Mouse (Mus musculus) lung, embryonic 15.5 days (tissue): ENCODE results near the gene Pml. TPM values are rescaled to one million over a fixed set of nuclear protein-coding genes. Genes with fewer than 3 reads are reported as not detected.
A peak's percentile ranks its signal among the peaks of the same experiment; 100 is the strongest.

Experiments
- ATAC-seq: fragments of 200-750 bp; cut with Nextera tagmentation; 2 replicates; pipeline ENCODE4 v1.8.0; 2017; ENCODE audit warnings: moderate number of reproducible peaks, borderline replicate concordance; ENCODE audit not compliant: low FRiP score, low TSS enrichment; ENCODE audit errors: extremely low read depth
- H3K27ac ChIP-seq: fragments of 300-500 bp; sonication (generic); 2 replicates; pipeline ENCODE4 v1.5.1; 2015; ENCODE audit warnings: moderate library complexity, mild to moderate bottlenecking, inconsistent platforms
- H3K27me3 ChIP-seq: fragments of 300-500 bp; sonication (generic); 2 replicates; pipeline ENCODE4 v1.6.1; 2015; ENCODE audit warnings: inconsistent platforms
- H3K36me3 ChIP-seq: fragments of 300-500 bp; sonication (generic); 2 replicates; pipeline ENCODE4 v1.6.1; 2015; ENCODE audit warnings: inconsistent platforms
- H3K4me1 ChIP-seq: fragments of 300-500 bp; sonication (generic); 2 replicates; pipeline ENCODE4 v1.6.1; 2015; ENCODE audit warnings: inconsistent platforms
- H3K4me2 ChIP-seq: fragments of 300-500 bp; sonication (generic); 2 replicates; pipeline ENCODE4 v1.6.1; 2015; ENCODE audit warnings: inconsistent platforms, mild to moderate bottlenecking, moderate library complexity
- H3K4me3 ChIP-seq: fragments of 300-500 bp; sonication (generic); 2 replicates; pipeline ENCODE4 v1.5.1; 2015; ENCODE audit warnings: mild to moderate bottlenecking, inconsistent platforms
- H3K9ac ChIP-seq: fragments of 300-500 bp; sonication (generic); 2 replicates; pipeline ENCODE4 v1.6.1; 2015; ENCODE audit warnings: inconsistent platforms
- H3K9me3 ChIP-seq: fragments of 300-500 bp; sonication (generic); 2 replicates; pipeline ENCODE4 v1.6.1; 2016; ENCODE audit warnings: inconsistent platforms
- WGBS: fragments of 180-500 bp; shearing (Covaris S2); methylation state at CpG from one replicate; pipeline ENCODE4 v1.1.7; 2015; 5-methylcytosine and 5-hydroxymethylcytosine counted together
- polyA plus RNA-seq: library from polyadenylated mRNA; unstranded; fragments of >200 nt; fragmentation: Nextera tagmentation; extraction: Ambion mirVana; gene quantifications from 2 replicates; pipeline ENCODE4 v1.2.1, GENCODE M21; 2015

Pml gene
- polyA plus RNA-seq, 1 experiment from 2014 or later, result 20.2 TPM

DNA sequence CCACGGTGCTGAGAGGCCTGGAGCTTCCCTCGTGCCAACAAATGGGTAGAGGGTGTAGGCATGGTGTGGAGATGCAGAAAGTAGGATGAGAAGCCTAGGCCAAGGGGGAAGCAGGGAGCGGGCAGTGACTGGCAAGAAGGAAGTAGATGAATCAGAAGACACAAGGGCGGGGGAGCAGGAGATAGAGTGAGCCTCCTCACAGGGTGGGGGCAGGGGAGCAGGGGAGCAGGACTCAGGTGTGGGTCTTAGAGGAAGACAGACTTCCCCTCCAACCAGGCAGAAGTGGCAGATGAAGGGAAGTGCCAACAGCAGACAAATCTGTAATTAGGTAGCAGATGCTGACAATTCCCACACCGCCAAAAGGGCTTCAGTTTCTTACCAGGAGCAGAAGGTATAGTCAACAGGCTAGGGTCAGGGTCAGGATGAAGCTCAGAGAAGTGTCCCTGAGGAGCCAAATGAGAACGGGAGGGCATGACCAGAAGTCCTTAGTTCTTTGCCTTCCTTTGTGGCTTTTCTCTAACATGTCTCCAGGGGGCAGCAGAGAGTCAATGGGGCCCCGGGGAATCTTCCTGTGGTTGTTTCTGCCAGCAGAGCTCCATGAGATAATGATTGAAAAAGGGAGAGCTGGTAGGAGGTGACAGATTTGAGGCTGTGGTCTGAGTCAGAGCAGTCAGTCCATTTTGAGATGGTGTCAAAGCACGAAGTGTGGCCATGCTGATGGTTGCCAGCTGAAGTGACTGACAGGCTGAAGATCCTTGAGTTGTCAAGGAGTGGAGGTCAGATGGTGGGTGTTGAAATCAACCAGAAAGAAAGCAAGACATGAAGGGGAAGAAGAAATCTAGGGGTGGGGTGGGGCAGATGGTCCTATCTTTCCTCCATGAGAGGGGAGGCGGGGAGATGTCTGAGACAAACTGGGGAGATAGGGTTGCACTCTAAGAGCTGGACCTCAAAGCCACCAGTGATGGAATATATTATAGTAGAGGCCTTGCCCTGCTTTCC lies 23.4 kb downstream of the Pml start:
- no peak for ATAC-seq
- no peak overlapping the region for H3K4me3 ChIP-seq
- WGBS, result 62% methylated on average over 9 of the region's 9 CpGs
- no peak overlapping the region for H3K27ac ChIP-seq
- no peaks in the 10 kb centered on the region for H3K9me3 ChIP-seq
- H3K4me1 ChIP-seq, result no peaks in the 10 kb centered on the region
- H3K9ac ChIP-seq, result no peak overlapping the region
- no peaks in the 10 kb centered on the region for H3K27me3 ChIP-seq
- H3K36me3 ChIP-seq, result peaks cover 59% of the 10 kb centered on the region
- no peak overlapping the region for H3K4me2 ChIP-seq

DNA sequence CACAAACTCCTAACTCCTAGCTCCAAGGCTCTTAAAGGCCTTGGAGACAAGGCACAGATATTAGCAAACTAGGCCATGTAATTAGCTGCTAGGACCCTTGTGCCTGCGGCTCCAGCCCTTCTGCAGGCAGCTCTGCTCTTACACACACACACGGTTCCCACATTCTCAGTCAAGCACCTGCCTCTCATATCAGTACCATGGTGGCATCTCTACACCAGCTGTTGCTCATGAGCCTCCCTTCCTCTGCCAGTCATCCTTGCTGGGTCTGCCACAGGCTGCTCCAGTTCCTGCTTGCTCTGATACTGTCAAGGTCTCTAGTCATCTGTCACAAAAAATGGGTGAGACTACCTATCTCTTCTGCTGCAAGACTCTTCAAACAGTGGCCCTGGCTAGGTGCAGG lies 25.2 kb downstream of the Pml start:
- Histone ChIP-seq H3K36me3 (peaks cover 47% of the 10 kb centered on the region), H3K4me1 (no peaks in the 10 kb centered on the region), H3K27me3 (no peaks in the 10 kb centered on the region), H3K4me3 (no peak overlapping the region), H3K9me3 (no peaks in the 10 kb centered on the region), H3K9ac (no peak overlapping the region), H3K4me2 (no peak overlapping the region), H3K27ac (no peak overlapping the region)
- 84% methylated on average over 2 of the region's 2 CpGs for WGBS
- ATAC-seq, result no peak

DNA sequence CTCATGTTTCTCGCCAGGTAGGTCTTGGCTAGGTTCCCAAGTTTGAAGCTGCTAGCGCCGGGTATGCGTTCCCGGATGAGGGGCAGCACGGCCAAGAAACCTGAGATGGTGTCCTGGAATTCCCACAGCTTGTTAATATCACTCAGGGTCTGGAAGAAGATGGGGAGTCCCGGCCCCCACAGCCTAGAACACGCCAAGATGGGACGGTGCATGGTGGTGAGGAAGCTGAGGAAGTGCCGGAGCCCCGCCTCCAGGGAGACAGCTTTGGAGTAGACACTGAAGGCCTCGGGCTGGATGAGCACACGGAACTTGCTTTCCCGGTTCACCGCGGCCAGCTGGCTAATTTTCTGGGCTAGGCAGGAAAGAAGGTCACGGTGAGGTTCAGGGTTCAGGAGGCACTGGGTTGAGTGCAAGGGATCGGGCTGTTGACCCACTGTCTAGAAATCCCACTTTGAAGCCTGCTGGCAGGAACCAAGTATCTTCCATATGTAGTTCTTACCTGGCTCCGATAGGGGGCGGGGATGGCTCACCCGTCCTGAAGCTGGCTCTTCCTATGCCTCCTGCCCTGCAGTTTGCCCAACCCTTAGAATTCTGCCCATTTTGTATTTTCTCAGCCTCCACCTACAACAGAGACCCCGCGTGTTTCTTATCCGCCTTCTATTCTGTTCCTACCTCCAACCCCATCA lies 29.2 kb downstream of the Pml start:
- Histone ChIP-seq H3K27me3 (no peaks in the 10 kb centered on the region), H3K4me2 (no peak overlapping the region), H3K4me3 (no peak overlapping the region), H3K9ac (no peak overlapping the region), H3K9me3 (no peaks in the 10 kb centered on the region), H3K36me3 (peaks cover 21% of the 10 kb centered on the region; the same call in 1 of the 2 replicates), H3K27ac (no peak overlapping the region), H3K4me1 (no peaks in the 10 kb centered on the region)
- ATAC-seq, result no peak
- 61% methylated on average over 24 of the region's 24 CpGs for WGBS

DNA sequence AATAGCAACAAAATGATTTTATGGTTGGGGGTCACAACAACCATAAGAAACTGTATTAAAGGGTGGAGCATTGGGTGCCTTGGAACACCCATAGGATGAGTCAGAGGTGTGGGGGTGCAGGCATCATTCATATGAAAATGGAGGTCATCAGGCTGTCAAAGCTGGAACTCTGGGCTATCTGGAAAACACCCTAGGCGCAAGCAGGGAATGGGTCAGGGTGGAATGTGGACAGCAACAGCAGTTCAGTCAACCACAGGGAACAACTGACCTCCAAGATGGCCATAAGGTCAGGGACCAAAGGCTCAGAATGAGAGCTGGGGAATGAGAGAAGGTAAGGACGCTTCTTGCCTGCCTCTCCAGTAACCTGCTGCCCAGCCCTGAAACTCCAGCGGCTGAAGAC lies 31.0 kb downstream of the Pml start:
- Histone ChIP-seq H3K27ac (no peak overlapping the region), H3K4me1 (peaks cover 17% of the 10 kb centered on the region), H3K9me3 (no peaks in the 10 kb centered on the region), H3K9ac (no peak overlapping the region), H3K4me3 (no peak overlapping the region), H3K36me3 (peaks cover 14% of the 10 kb centered on the region; the same call in 1 of the 2 replicates), H3K27me3 (no peaks in the 10 kb centered on the region), H3K4me2 (no peak overlapping the region)
- 87% methylated on average over 3 of the region's 3 CpGs for WGBS
- no peak for ATAC-seq

DNA sequence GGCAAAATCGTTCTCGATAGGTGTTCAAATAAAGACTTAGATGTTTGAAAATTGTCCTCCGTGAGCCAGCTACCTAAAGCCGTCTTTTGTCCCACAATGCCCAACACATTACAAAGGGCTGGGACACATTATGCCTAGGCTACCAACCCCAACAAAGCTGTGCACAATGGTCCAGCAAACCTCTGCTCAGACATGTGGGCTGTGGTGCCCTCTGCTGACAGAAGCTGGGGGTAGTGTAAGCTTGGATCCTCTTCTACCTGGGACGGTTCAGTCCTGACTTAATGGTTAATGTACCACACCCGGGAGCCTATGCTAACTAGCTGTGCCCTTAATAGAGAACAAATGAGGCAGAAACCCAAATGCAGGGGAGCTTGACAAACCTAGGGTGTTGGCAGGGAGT lies 33.2 kb downstream of the Pml start:
- no peak overlapping the region for H3K4me3 ChIP-seq
- H3K9me3 ChIP-seq, result no peaks in the 10 kb centered on the region
- no peaks in the 10 kb centered on the region for H3K27me3 ChIP-seq
- ATAC-seq, result no peak
- peaks cover 4% of the 10 kb centered on the region; the same call in 1 of the 2 replicates for H3K36me3 ChIP-seq
- 54% methylated on average over 6 of the region's 6 CpGs for WGBS
- H3K4me2 ChIP-seq, result no peak overlapping the region
- no peak overlapping the region for H3K9ac ChIP-seq
- H3K4me1 ChIP-seq, result peaks cover 17% of the 10 kb centered on the region
- no peak overlapping the region for H3K27ac ChIP-seq

DNA sequence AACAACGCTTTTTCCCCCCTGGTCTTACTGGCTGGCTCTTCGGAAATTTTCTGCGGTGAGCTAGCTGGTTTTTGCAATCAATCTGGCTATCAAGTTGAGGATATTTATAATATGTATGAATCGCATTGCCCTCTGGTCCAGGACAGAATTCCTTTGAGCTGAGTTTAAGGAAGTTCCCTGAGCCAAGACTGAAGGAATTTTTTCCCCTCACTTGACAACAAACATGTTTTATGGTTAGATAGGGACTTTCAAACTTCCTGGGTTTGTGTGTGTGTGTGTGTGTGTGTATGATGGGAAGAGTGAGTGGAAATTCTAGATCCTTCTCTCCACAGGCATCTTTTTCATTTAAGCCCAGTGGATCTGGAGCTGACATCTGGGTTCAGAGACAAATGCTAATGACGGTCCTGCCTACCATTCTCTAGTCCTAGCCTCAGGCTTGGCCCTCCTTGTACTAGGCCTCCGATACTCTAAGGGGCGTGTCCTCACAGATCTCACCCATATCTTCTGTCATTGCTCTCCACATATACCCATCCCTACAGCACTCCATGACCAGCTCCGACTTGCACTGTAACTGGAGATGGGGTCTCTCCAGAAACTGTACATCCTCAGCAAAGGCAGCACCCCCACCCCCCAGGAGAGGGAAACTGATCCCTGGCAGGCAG lies 34.9 kb downstream of the Pml start:
- WGBS, result 36% methylated on average over 8 of the region's 8 CpGs
- Histone ChIP-seq H3K9ac (no peak overlapping the region), H3K36me3 (peaks cover under 1% of the 10 kb centered on the region; the same call in 1 of the 2 replicates), H3K9me3 (no peaks in the 10 kb centered on the region), H3K4me3 (no peak overlapping the region), H3K4me2 (no peak overlapping the region), H3K27me3 (no peaks in the 10 kb centered on the region), H3K27ac (0 out of 2 replicates have a peak overlapping the region, but pooled peaks have one; percentile 29), H3K4me1 (peaks cover 17% of the 10 kb centered on the region)
- peak; percentile 43; the same call in 1 of the 2 replicates for ATAC-seq

DNA sequence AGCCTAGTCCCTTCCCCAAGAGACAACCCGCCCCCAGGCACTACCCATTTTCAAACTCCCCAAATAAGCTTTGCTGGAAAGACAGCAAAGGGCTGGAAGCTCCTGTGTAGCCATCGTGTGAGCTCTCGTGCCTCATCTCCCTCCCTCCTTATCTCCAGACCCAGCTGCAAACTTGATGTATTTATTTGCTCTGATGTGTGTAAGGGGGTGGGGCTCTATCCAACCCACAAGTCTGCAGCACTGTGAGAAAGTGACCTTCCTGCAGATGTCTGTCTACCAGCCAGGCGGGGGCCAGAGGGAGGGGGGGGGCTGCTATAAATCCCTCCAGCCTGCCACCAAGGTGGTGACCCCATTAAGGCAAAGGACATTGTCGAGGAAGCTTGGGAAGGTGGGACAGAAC lies 35.7 kb downstream of the Pml start:
- H3K36me3 ChIP-seq, result no peaks in the 10 kb centered on the region
- peaks cover 17% of the 10 kb centered on the region for H3K4me1 ChIP-seq
- ATAC-seq, result peak; percentile 58; the same call in 1 of the 2 replicates
- H3K9me3 ChIP-seq, result no peaks in the 10 kb centered on the region
- no peak overlapping the region for H3K9ac ChIP-seq
- H3K27me3 ChIP-seq, result no peaks in the 10 kb centered on the region
- H3K27ac ChIP-seq, result no peak overlapping the region
- H3K4me2 ChIP-seq, result no peak overlapping the region
- H3K4me3 ChIP-seq, result no peak overlapping the region
- 11% methylated on average over 5 of the region's 5 CpGs for WGBS

DNA sequence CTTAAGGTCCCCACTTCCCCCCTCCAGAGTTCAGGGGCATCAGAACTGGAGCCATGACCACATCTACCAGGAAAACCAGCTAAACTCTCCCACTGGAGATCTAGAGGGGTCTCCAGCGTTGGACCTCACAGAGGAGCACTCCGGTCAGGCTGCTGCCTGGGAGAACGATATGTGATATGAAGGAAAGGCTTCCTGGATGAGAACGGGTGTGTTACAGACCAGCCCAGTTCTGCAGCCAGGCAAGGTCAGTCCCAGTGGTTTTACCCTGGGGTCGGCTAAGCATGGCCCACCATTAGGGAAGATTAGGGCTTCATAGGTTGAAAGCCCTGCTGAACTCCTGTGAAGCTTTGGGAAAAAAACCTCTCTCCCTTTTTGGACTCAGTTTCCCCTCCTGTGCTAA lies 36.2 kb downstream of the Pml start:
- H3K4me1 ChIP-seq, result peaks cover 17% of the 10 kb centered on the region
- no peak overlapping the region for H3K9ac ChIP-seq
- no peak overlapping the region for H3K4me2 ChIP-seq
- H3K27ac ChIP-seq, result no peak overlapping the region
- no peaks in the 10 kb centered on the region for H3K9me3 ChIP-seq
- H3K27me3 ChIP-seq, result no peaks in the 10 kb centered on the region
- ATAC-seq, result no peak
- H3K4me3 ChIP-seq, result no peak overlapping the region
- no peaks in the 10 kb centered on the region for H3K36me3 ChIP-seq
- 43% methylated on average over 5 of the region's 5 CpGs for WGBS

DNA sequence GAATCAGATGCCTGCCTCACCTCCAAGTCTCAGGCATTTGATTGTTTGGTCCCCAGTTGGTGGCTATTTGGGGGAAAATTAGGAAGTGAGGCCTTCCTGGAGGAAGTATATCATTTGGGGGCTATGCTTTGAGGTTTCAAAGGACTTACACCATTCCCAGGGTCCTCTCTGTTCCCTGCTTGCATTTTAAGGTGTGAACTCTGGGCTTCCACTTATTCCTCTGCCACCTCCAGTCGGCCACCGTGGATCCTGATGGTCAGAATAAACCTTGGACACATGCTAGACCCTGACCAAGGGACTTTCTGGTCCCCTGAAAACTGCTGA lies 39.3 kb downstream of the Pml start:
- no peak for ATAC-seq
- no peak overlapping the region for H3K4me2 ChIP-seq
- no peak overlapping the region for H3K27ac ChIP-seq
- no peaks in the 10 kb centered on the region for H3K9me3 ChIP-seq
- no peak overlapping the region for H3K4me3 ChIP-seq
- H3K9ac ChIP-seq, result no peak overlapping the region
- H3K27me3 ChIP-seq, result peaks cover 14% of the 10 kb centered on the region; the same call in 1 of the 2 replicates
- peaks cover 17% of the 10 kb centered on the region for H3K4me1 ChIP-seq
- WGBS, result 61% methylated on average over 2 of the region's 2 CpGs
- H3K36me3 ChIP-seq, result no peaks in the 10 kb centered on the region

DNA sequence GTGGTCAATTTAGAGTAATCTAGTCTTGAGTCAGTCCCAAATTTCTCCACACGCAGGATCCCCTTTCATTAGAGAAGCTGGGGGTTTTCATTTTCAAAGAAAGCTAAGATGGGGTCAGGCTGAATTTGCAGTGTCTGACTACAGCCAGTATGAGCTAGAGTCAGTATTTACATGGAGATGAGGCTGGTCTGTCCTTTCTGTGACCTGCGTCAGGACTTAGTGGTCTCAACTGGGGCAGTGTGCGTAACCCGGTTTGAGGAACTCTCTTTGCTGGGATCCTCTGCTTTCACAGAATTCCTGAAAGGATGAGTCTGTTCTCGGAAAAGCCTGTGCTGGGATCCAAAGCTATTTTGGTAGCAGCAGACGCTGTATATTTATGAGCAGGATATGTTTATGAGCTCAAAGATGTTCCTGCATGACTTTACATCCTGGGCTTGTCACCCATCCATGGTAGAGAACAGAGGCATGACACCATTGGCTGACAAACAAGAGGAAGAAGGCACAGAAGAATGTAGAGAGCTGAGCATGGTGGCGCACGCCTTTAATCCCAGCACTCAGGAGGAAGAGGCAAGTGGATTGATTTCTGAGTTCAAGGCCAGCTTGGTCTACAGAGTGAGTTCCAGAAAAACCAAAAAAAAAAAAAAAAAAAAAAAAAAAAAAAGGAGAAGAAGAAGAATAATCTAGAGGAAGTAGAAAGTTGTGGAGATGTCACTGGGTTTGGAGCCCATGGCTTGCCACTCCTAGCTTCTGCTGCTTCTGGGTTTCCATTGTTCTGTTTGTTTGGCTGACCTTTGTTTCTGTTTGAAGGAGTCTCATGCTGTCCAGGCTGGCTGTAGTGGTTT lies 39.9 kb downstream of the Pml start:
- Histone ChIP-seq H3K4me1 (peaks cover 11% of the 10 kb centered on the region), H3K36me3 (no peaks in the 10 kb centered on the region), H3K4me3 (no peak overlapping the region), H3K9me3 (no peaks in the 10 kb centered on the region), H3K27me3 (peaks cover 14% of the 10 kb centered on the region; the same call in 1 of the 2 replicates), H3K4me2 (no peak overlapping the region), H3K27ac (no peak overlapping the region), H3K9ac (no peak overlapping the region)
- no peak for ATAC-seq
- 66% methylated on average over 8 of the region's 8 CpGs for WGBS

DNA sequence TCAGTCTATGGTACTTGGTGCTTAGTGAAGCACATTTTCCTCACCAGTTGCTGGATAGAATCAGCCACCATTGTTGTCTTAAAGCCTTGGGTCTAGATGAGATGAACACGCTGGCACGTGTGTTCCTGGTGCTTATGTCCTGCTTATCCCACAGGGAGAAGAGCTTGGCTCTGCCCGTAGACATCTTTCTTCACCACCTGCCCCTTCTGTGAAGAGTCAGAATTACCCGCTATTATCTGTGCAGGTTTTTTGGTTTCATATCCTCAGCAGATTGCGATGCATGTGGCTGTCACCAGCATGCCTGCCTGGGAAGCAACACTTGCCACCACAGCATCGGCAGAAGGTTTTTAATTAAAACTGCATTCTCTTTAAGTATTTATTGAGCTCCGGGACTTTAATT lies 43.6 kb downstream of the Pml start:
- H3K4me3 ChIP-seq, result no peak overlapping the region
- no peaks in the 10 kb centered on the region for H3K36me3 ChIP-seq
- no peaks in the 10 kb centered on the region for H3K9me3 ChIP-seq
- 83% methylated on average over 7 of the region's 7 CpGs for WGBS
- no peak overlapping the region for H3K27ac ChIP-seq
- no peak for ATAC-seq
- peaks cover 13% of the 10 kb centered on the region for H3K4me1 ChIP-seq
- peaks cover 46% of the 10 kb centered on the region for H3K27me3 ChIP-seq
- H3K9ac ChIP-seq, result no peak overlapping the region
- no peak overlapping the region for H3K4me2 ChIP-seq
